Mouse (Mus musculus) heart, adult 8-10 months (tissue): Measurements from ENCODE around the gene Gnas. TPM values are rescaled to one million over a fixed set of nuclear protein-coding genes. Genes with fewer than 3 reads are reported as not detected.

ENCODE experiments used
- DNase-seq: peaks from one replicate; pipeline ENCODE4 v3.0.0; 2022; ENCODE audit warnings: low spot score
- total RNA-seq, 4 experiments: library from RNA; stranded (reverse); gene quantifications; 2 replicates each; pipeline ENCODE4 v1.2.4; 2022

The Gnas gene
- total RNA-seq, 4 experiments from 2014 or later, result 1,172 to 1,307 (median 1,221) TPM

- no peak for DNase-seq
These were observed 43.3 kb downstream of the Gnas start for GRCm38 (mm10) chr2:174327295-174327981.

GRCm38 (mm10) chr2:174328358-174328905, 44.3 kb downstream of the Gnas start:
- DNase-seq, result no peak

GRCm38 (mm10) chr2:174328926-174329662, 45.0 kb downstream of the Gnas start:
- DNase-seq, result no peak

GRCm38 (mm10) chr2:174329663-174330615, 45.8 kb downstream of the Gnas start:
- peak; percentile 67 for DNase-seq

GRCm38 (mm10) chr2:174330616-174331191, 46.6 kb downstream of the Gnas start:
- peak; percentile 63 for DNase-seq

- DNase-seq, result no peak
These were observed 47.3 kb downstream of the Gnas start for GRCm38 (mm10) chr2:174331282-174332030.

- DNase-seq, result no peak
These were observed 49.2 kb downstream of the Gnas start for GRCm38 (mm10) chr2:174333239-174333890.

GRCm38 (mm10) chr2:174334415-174334814, 50.3 kb downstream of the Gnas start:
- no peak for DNase-seq

- no peak for DNase-seq
These were observed 53.2 kb downstream of the Gnas start for GRCm38 (mm10) chr2:174337275-174337674.

- DNase-seq, result no peak
These were observed 55.6 kb downstream of the Gnas start for GRCm38 (mm10) chr2:174339701-174340100.

- DNase-seq, result no peak
These were observed 56.2 kb downstream of the Gnas start for GRCm38 (mm10) chr2:174340229-174340892.

- DNase-seq, result no peak
These were observed 56.9 kb downstream of the Gnas start for GRCm38 (mm10) chr2:174340893-174341580.

GRCm38 (mm10) chr2:174342793-174343400, 58.8 kb downstream of the Gnas start:
- no peak for DNase-seq

GRCm38 (mm10) chr2:174343566-174343965, 59.4 kb downstream of the Gnas start:
- peak; percentile 68 for DNase-seq

GRCm38 (mm10) chr2:174344003-174344655, 60.0 kb downstream of the Gnas start:
- DNase-seq, result peak; percentile 91

- DNase-seq, result no peak
These were observed 60.9 kb downstream of the Gnas start for GRCm38 (mm10) chr2:174344996-174345395.

GRCm38 (mm10) chr2:174346612-174346998, 62.5 kb downstream of the Gnas start, which contains the start of gene Gm20721:
Gm20721 (minus strand) TSS chr2:174346712.
- DNase-seq, result no peak
